Mouse (Mus musculus): Measurements from ENCODE around the gene D5Ertd579e.

Gene D5Ertd579e

GRCm38 (mm10) chr5:36695461-36696231, at the start of gene D5Ertd579e:
D5Ertd579e (minus strand) TSS chr5:36696024.
- DNase-seq, result peak; percentile 93 to 94

- peak; percentile 76 to 80 for DNase-seq
Observed at GRCm38 (mm10) chr5:36742126-36742848, 46.5 kb upstream of the D5Ertd579e start.

DNA sequence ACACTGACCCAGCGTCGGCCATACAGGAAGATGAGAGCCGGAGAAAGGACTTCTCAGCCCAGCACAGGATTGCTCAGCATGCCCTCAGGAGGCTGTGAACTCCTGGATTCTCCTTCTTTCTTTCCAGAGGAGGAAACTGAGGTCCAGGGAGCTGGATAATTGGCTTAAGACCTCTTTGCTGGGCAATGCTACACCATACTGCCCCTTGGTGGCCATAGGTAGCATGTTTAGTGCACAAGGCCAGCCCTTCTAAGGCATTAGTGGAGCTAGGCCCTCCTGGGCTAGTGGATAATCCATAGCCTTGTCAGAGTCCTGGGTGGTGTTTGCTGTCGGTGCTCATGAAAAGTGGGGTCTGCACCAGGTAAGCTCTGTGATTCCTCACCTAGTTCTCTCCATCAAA, 44.0 kb upstream of the D5Ertd579e start:
- DNase-seq, result peak; percentile 22 to 46

DNA sequence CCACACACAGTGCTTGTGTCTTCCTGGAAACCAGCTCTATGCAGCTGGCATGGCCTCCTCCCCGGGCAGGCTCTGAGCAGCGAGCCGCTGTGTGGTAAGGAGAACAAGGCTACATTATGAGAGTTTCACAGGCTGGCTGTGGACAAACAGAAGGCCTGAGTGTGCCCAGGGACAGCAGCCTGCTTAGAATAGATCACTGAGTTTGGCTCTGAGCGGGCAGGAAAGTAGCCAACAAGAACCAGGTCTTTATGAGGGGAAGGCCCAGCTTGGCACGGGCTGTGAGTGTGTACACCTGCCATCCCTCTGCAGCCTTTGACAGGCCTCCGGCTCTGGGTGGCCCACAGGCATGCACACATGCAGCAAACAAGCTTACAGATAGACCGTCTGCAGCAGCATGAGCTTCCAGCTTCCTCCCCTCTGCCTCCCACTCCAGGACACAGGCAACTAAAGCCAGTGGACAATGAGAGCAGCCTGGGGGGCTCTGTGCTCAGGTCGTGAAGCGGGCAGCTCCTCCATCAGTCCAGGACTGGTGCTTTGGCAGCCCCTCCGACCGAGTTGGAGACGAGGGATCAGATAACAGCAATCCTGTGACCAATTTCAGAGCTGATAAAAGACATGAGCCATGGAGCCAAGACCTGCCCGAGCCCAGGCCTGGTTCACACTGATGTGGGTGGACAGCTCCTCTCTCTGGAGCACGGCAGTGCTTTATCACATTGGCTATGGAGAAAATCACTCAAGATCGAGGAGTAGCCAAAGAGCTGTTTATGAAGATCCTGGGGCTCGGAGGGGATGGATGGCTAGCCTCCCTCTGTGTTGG, 43.2 kb upstream of the D5Ertd579e start:
- no peak for DNase-seq

DNA sequence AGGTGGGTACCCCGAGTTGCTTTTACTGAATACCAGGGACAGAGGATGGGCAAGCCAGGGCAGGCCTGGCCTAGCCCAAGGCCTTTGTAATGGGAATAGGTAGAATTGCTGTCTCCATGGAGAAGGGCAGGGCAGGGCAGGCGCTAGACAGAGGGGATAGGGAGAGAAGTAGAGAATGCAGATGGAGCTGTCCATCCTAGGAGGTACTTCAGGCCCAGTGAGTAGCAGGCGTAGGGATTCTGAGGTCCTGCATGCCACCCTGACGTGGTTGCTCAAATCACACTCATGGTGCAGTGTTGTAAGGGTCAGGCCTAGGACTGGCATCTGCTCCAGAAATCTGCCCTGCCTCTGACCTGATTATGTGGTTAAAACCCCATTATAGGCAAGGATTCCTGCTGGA, 41.9 kb upstream of the D5Ertd579e start:
- peak in 1 of 2 experiments; percentile 37 for DNase-seq

GRCm38 (mm10) chr5:36736009-36736408, 40.2 kb upstream of the D5Ertd579e start:
- DNase-seq, result no peak

- DNase-seq, result no peak
Observed at GRCm38 (mm10) chr5:36735106-36735505, 39.3 kb upstream of the D5Ertd579e start.

GRCm38 (mm10) chr5:36733405-36733804, 37.6 kb upstream of the D5Ertd579e start:
- no peak for DNase-seq

- no peak for DNase-seq
Observed at GRCm38 (mm10) chr5:36731901-36732652, 36.3 kb upstream of the D5Ertd579e start.

DNA sequence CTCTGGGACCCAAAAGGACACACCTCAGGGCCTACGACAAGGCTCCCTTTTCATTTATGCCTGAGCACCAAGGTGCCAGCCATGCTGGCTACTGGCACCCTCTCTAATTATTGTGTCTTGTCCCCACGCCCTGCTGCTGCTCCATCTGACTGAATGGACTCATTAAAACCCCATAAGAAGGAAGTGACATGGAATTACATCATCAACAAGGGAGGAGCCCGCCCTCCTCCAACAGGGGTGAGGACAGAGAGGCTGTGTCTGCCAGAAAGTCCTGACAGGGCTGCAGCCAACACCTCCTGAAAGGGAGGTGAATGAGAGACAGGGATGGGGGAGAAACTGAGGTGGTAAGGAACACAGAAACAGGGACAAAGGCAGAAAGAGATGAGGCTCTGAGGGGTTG, 34.9 kb upstream of the D5Ertd579e start:
- peak in 1 of 2 experiments; percentile 36 for DNase-seq

GRCm38 (mm10) chr5:36729923-36730322, 34.1 kb upstream of the D5Ertd579e start:
- no peak for DNase-seq

GRCm38 (mm10) chr5:36729086-36729473, 33.3 kb upstream of the D5Ertd579e start:
- DNase-seq, result no peak

DNA sequence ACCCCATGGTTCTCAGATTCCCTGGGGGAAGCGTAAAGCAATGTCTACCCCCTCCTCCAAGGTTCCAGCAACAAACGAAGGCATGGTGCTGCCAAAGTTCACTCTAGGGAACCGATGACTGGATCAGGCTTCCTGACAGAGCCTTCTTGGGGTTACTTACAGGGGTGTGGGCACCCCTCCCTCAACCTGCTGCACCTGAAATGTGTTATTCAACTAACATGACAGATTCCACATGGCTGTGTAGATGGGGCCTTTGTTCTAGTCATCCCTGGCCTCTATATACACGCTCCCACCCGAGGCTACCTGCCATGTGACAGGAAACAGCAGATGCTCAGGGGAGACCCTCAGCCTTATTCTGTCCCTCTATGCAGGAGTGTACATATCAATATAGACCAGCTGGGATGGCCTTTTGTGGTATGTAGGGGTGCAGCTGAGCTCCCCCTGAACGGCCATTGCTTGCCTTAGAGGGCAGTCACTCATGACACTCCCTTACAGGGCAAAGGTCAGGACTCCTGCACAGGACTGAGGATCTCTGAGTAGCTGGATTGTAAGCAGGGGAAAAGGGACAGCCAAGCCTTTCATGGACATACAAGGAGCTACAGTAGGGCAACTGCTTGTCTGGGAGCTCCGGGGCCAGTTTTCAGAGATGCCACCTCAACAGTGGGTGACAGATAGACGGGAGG, 32.7 kb upstream of the D5Ertd579e start:
- DNase-seq, result no peak

DNA sequence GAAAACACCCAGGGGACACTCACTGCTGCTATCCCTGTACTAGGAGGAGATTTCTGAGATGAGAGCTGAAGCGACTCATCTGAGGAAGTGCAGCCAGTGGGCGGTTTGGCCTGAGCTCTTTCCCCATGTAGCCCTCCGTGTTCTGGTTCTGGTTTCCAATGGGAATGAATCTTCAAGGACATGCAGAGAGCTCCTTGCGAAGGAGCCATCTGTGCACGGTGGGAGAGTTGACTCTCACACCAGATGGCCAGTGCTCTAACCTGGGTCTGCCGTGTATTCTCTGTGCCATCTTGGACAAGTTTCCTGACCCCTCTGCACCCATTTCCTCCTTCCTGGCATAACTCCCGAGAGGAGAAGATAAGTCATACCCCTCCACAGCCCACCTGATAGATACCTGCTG, 32.0 kb upstream of the D5Ertd579e start:
- no peak for DNase-seq

DNA sequence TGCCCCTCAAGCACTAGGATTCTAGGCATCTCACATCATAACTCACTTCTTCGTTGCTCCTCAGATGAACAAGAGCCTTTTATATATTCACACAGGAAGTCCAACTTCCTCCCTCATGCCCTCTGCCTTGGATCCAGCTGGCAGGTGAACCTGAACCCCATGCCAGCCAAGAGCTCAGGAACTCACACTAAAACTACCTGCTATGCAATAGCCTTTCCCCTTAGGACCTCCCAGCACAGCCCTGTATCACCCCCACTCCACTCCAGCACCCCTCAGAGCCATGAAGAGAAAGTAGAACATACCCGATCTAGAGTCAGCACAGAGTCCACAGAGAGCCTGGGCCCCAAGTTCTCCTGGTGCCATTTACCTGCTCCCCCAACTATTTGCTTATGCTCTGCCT, 31.3 kb upstream of the D5Ertd579e start:
- DNase-seq, result no peak

- DNase-seq, result peak; percentile 29 to 48
Observed at GRCm38 (mm10) chr5:36726387-36726801, 30.6 kb upstream of the D5Ertd579e start.

- no peak for DNase-seq
Observed at GRCm38 (mm10) chr5:36725861-36726260, 30.0 kb upstream of the D5Ertd579e start.

GRCm38 (mm10) chr5:36724274-36724673, 28.4 kb upstream of the D5Ertd579e start:
- peak; percentile 45 to 51 for DNase-seq

GRCm38 (mm10) chr5:36723356-36723755, 27.5 kb upstream of the D5Ertd579e start:
- no peak for DNase-seq

DNA sequence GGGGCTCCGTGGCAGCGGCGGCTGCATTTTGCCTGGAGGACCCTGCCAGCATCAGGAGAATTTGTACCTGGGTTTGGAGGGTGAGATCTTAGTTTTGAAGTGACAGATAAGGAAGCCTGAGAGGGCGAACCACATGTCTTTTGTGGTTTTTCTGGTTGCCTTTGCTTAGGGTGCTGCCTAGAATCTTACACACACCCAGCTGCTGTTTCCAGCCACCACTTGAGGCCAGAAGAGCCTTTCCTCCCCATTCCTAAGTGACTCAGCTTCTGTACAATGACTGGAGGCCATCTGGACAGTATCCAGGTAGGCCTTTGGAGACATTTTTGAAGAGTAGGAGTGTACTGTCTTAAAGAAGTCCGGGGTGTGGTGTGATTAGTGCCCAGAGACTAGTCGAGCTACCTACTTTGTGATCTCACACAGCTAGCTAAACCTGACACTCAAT, 26.6 kb upstream of the D5Ertd579e start:
- DNase-seq, result peak; percentile 84 to 90

- no peak for DNase-seq
Observed at GRCm38 (mm10) chr5:36720710-36721375, 25.0 kb upstream of the D5Ertd579e start.

All from lung, adult 18-20 months (tissue).